Mouse (Mus musculus) frontal cortex, postnatal 10 days (tissue): ENCODE measurements around the gene Plekhg2.
A peak's percentile ranks its signal among the peaks of the same experiment; 100 is the strongest.

Experiments used
- DNase-seq, 2 experiments: peaks; one replicate each; pipeline ENCODE4 v3.0.0; 2022; ENCODE audit warnings: low spot score in 2 of 2, mixed read lengths in 1 of 2

Plekhg2 gene

DNA sequence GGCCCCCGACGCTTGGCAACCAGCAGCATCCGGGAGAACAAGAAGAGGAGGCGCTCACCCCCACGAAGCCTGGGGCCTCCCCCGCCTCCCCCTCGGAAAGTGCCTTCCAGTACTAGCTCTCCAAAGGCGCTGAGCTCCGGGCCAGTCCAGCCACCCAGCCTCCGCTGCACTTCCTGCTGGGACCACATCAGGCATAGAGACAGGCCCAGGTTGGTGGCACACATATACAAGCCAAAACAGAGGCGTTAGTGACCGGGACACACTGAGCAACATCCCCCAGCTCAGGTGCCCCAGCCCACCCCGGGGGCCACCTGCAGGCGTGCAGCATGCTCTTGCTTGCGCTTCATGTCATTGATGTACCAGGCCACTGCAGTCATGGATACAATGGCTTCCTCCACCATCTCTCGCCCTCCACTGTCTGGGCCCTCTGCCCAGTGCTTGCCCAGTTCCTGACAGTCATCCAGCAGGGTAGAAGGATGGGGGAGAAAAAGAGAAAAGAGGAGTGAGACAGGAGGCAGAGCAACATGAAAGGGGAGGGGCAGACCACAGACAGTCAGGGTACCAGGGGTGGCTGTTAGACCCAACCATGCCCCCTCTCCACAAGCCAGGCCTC, 4.6 kb downstream of the Plekhg2 start:
- DNase-seq: no peak

DNA sequence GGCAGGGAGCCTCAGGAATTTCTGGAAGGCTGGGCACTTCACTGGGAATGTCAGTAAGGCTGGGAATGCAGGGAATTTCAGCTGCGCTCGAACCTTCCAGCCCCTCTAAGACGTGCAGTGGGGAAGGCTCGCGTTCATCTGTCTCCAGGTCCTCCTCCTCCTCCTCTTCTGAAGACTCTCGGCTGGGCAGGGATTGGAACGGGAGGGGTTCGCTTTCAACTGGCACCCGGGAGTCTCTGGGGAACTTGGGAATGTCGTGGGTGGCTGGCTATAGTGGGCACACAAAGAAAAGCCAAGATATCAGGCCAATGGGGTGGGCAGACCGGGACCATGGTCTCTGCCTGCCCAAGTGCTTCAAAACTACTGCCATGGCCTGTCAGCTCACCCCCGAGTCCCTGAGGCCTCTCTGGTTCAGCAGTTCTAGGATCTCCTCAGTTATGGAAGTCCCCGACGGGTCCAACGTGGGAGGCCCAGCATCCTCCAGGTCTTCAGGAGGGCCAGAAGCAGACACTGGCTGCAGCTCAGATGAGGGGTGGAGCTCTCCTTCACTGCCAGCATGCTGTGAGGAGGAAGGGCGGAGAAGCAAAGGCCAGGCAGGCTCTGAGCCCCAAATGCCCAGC, 9.8 kb downstream of the Plekhg2 start:
- DNase-seq: no peak

DNA sequence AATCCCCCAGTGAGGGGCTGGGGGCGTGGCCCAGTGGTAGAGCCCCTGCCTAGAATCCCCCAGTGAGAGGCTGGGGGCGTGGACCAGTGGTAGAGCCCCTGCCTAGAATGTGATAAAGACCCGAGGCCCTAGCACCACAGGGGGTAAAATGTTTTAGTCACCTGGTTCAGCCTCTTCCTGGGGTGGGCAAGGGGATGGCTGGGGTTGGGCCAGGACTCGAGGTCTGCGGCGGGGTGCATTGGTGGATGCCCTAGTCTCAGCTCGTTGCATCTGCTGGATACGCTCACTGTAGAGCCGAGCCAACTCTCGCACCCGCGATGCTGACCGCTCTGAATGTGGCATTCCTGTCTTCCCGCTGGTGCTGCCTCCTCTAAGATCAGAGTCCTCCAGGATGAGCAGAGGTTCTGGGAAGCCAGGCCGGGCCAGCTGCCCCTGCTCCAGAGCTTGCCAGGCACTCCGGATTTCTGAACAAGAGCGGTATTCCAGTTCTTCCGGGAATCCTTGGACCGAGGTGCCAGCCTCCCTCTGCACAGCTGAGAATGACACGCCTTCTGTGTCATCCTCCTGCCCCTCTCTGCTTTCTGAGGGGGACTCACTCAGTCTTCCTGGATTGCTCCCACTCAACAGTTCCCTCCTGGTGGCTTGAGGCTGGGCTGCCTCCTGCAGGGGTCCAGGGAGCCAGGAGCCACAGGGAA, 10.6 kb downstream of the Plekhg2 start:
- no peak for DNase-seq

DNA sequence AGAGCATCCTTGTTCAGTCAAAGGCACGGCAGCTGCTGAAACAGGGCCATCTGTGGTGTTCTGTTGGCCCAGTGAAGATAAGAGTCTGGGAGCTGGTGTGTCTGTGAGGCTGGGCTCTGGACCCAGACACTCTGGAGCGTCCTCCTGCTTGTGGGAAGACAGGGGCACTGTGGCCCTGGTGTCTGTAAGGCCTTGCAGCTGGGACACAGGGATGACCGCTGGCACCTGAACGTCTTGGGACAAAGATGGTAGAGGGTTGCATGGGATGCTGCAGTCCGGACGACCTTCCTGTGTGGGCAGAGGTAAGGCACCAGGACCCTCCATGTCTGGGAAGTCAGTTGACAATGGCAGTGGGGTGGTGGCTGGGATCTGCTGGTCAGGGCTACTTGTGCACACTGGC, 12.1 kb downstream of the Plekhg2 start:
- no peak for DNase-seq

DNA sequence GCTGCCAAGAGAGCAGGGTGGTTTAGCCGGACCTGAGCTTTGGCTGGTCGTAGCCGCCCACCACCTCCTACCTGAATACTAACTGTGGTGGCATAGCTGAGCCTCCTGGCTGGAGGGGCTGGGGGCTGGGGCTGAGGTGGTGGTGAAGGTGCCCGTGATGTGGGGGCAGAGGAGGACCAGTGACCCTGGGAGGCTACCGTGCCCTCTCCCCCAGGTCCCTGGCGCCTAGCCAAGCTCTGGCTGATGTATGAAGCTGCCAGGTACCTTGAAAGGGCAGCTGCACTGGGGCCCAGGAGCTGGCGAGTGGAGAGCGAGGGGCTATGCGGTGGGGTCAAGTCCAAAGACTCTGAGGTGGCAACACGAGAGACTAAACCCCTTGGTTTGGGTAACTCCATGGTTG, 12.5 kb downstream of the Plekhg2 start:
- no peak for DNase-seq

DNA sequence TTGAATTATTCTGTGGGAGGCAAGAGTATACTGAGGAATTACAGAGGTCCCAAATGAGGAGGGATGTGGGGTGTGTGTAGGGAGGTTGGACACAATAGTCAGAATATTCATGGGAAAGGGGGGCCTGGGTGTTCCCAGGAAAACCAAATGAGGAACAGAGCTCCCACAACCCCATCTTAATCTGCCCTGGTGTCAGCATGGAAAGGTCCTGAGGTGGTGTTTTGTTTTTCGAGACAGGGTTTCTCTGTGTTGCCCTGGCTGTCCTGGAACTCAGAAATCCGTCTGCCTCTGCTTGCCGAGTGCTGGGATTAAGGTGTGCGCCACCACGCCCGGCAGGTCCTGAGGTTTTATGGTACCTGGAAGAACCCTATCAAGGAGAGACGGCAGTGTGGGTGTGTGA, 14.0 kb downstream of the Plekhg2 start:
- DNase-seq: no peak

DNA sequence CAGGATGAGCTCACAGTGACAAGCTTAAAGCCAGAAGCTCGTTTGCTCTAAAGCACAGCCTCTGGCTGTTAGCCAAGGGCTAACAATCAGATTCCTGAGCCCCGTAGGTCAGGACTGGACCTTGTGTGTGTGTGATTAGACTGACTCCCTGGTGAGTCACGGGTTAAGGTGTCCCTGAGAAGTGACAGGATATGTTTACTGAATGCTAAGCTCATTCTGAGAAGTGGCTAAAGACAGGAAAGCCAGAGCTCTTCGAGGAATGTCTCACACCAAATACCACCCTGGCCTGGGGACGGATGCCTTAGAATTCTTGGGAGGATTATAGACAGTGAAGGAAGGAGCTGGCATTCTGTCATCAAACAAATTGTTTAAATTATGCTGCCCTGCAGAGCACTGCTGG, 14.4 kb downstream of the Plekhg2 start:
- DNase-seq: no peak

DNA sequence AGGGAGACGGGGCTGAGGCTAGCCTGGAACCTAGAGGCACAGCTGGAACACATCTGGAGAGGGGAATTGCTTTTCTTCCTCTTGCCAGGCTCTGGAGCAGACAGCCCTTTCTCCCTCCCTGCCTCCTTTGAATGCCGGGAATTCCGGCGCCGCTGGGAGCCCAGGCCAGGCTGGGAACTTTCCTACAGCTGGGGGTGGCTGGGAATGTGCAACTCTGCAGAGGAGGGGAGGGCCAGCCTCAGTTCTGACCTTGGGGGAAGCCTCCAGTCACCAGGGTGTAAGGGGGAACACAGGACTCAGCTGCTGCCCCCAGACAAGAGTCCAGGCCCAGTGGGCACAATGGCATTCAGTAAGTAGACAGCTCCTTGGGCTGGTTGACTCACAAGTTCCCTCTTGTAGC, 15.4 kb downstream of the Plekhg2 start:
- no peak for DNase-seq

DNA sequence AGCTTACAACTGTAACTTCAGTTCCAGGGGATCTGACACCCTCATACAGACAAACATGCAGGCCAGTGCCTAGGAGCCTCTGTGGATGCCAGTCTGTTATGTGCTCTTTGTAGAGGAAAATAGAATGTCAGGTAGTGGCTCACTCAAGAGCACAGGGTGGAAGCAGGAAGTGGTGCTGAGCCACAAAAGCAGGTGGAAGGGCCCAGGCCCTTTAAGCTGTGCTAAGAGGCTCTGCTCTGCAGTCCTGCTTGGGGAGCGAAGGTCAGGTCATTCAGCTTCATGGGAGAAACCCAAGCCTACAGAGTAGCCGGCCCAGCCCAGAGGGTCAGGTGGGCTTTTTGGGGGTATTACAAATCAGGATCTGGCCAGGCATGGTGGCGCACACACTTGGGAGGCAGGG, 17.2 kb downstream of the Plekhg2 start:
- no peak for DNase-seq

DNA sequence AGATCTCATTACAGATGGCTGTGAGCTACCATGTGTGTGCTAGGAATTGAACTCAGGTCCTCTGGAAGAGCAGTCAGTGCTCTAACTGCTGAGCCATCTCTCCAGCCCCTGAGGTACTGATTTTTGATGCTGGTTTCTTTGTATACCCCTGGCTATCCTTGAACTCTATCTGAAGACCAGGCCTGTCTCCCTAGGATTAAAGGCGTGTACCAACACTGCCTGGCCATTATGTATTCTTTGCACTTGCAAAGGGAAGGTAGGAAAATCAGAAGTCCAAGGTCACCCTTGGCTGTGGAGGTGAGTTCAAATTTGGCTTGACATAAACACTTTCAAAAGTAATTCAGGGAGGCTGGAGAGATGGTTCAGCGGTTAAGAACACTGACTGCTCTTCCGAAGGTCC, 17.8 kb downstream of the Plekhg2 start:
- no peak for DNase-seq

DNA sequence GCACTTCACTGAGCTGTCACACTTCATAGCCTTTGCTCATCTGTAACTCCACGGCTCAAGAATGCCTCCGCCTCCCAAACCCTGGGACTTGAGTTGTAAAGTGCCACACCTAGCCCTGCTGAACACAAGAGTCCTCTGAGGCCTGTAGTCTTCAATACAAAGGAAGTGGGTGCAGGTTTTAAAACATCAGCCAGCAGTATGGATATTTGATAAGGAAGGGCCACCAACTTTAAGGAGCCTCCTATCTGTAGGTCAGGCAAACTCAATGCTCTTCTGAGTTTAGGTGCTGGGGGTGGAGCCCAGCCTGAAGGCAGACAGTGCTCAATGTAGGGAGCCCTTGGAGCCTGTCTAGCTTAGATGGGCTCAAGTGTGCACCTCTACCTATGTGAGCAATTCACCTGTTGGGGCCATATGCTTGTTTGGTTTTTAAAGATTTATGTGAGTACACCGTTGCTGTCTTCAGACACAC, 18.3 kb downstream of the Plekhg2 start:
- no peak for DNase-seq

DNA sequence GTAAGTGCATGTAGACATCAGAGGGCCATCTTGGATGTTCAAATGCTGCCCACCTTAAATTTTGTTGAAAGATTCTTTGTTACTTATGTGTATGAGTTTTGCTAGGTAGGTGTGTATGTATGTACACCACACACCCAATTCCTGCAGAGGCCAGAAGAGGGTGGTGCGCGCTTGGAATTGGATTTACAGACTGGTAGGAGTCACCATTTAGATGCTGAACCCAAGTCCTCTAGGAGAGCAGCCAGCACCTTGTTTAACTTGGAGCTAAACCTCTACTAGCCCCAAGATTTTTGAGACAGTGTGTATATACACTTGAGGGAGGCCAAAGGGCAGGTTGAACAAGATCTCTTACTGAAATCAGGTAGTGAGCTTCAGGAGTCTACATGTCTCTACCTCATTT, 19.1 kb downstream of the Plekhg2 start:
- no peak for DNase-seq

DNA sequence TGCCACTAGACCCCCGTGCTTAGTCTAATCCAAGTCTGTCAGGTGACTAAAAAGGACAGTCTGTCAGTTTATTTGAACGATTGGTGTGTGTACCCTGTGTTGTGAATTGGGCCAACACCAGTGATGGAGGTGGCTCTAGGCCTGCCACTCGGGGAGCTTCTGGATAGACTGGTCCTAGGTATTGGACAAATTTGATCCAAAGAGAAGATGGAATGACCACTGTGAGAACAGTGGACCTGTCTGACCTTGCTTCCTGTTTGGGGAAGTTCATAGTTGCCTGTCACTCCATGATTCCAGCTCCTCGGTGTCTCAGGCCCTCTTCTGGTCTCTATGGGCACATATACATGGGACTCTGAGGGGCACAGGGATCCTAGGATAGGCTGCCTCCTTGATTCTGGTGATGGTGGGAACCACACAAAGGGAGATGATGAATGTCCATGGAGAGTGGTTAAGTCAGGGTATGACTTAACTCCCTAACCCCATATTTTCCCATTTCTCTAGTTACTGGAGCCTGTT, 20.7 kb downstream of the Plekhg2 start:
- DNase-seq: no peak

DNA sequence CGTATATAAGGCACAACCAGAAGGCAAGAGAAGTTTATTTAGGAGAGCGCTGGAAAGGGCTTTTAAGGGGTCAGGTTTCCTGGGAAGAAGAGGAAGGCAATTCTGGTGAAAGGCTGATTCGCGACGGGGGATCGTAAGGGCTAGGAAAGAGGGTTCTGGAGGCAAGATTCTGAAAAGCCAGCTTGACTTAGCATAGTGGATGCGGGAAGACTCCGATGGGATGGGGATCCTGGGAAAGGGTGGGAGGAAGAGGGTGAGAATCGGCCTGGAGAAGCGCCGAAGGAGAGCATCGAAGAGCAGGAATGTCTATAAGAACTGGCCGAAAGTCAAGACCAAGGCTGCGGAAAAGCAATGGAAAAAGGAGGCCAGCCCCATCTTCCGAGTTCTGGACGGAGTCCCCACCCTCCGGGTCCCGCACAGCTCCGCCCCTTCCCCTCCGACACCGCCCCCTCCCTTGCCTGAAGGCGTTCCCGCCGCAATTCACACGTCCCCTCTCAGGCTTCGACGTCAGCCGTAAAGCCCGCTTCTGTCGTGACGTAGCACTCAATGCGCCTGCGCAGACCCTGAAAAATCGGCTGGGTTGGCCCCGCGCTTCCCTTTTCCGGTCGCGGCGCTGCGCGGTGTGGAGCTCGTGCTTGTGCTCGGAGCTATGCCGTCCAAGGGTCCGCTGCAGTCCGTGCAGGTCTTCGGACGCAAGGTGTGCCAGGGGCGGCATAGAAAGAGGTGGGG, 22.1 kb downstream of the Plekhg2 start, which contains the start of gene Rps16:
Gene Rps16 (plus strand): TSS at position 498 of the 729 bp plus-strand sequence.
- DNase-seq: peak; percentile 94 to 98

DNA sequence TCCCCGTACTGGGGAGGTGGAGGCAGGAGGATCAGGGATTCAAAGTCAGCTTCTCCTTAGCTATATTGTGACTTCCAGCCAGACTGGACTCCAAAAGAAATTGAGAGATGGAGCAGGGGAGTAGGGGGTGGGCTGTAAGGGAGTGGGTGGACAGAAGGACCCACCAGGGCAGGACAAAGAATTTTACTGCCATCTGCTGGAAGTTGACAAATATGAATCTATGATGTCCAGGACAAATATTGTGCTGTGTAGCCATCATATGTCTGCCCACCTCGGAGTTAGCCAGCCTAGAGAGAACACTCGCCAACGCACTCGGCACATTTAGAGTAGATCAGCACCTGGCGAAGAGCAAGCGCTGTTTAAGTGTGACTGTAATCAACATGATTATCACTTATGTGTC, 23.8 kb downstream of the Plekhg2 start:
- no peak for DNase-seq

DNA sequence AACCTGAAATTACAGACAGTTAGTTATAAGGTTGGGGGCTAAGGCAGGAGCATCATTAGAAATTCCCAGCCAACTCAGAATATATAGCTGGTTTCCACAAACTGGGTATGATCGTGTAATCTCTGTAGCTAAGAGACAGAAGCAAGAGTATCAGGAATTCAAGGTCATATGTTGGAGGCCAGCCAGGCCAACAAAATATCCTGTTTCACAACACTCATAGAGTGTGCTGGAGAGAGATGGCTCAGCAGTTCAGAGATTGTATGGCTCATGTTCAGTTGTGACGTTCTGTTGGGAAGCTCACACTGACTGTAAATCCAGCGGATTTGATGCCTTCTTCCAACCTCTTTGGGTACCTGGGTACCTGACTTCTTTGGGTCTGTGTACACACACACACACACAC, 24.7 kb downstream of the Plekhg2 start:
- no peak for DNase-seq

DNA sequence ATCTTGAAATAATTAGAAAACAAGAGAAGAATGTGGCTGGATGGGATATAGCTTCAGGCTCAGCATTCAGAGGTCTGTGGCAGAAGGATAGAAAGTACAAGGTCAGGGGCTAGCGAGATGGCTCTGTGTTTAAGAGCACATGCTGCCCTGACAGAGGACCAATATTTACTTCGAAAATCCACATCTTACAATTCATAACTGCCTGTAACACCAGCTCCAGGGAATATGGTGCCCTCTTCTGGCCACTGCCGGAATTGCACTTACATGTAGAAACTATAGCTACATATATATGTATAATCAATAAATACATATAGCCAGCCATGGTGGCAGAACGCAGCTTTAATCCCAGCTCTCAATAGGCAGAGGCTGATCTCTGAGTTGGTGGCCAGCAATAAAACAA, 27.8 kb downstream of the Plekhg2 start:
- DNase-seq: no peak

DNA sequence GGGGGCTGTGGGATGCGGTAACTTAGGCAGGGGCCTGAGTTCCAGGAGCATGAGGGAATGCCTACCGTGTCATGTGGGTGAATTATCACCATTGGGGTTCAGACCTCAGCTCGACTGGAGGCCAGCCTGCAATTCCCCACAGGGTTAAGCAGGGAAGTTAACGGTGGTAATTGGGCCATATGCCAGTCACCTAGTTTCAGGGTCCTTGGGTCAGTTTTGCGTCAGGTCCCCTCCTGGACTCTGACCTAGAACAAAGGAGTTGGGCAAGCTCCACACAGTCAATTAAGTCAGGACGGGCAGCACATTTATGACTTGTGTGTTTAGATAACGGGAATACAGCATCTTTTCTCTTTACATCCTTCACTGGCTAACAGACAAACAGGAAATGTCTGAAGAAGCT, 31.0 kb downstream of the Plekhg2 start:
- DNase-seq: no peak

DNA sequence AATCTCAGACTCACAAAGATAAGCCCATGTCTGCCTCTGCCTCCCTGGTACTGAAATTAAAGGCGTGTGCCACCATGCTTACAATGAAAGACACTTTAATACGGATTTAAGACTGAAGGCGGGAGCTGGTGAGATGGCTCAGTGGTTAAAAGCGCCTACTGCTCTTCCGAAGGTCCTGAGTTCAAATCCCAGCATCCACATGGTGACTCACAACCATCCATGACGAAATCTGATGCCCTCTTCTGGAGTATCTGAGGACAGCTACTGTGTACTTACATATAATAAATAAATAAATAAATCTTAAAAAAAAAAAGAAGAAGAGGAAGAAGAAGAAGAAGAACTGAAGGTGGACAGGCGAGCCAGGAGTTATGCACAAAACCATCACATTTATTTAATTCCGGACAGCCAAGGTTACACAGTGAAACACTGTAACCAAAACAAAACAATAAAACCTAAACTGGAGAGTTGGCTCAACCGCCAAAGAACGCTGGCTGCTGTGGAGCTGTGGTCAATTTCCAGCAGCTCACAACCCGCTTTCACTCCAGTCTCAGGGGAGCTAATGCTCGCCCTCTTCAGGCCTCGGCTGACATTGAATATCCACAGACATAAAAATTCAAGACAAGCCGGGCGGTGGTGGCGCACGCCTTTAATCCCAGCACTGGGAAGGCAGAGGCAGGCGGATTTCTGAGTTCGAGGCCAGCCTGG, 33.0 kb downstream of the Plekhg2 start:
- no peak for DNase-seq

DNA sequence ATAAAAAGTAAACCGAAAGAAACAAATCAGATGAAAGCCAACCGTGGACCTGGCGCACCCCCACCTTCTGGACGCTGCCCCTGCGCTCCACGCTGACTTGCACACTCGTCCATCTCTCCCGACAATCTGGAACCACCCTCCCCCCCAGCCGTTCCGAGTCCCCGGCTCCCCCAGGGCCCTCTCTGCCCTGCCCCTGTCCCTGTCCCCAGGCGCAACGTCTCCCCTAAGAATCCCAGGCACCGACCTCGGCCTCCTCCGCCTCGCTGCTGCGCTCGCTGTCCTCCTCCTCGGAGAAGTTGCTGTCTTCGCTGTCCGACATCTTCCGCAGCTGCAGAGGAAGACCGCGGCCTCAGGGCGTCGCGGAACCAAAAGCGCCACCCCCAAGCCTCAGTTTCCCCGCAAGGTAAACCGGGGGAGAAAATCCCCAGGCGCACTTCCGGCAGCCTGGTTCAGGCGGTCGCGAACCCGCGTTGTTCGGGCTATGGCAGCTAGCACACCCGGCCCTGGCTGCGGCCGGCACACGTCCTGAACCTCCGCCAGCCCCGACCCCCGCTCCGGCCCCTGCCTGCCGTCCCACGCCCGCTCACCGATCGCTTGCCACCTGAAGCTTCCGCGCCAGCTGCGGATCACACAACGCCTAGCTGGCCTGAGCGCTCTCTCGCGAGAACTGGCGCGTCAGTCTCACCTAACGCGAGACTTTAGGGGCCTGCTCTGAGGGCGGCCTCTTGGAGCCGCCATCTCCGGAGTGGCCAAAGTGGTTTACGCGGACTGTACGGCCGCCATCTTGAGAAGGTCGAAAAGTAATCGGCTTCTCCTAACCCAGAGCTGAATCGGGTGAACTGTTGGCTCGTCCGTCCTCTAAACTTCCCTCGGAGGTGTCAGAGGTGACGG, 34.0 kb downstream of the Plekhg2 start, which contains the start of gene Supt5:
Gene Supt5 (minus strand): TSS at position 639 of the 891 bp plus-strand sequence.
- DNase-seq: peak; percentile 95 to 96
